Mouse (Mus musculus) myocyte (in vitro differentiated cells): ENCODE results near the gene Ccdc169. TPM values are rescaled to one million over a fixed set of nuclear protein-coding genes. Genes with fewer than 3 reads are reported as not detected.

ENCODE experiments used
- H3K27me3 ChIP-seq: one replicate; pipeline ENCODE4 v1.6.1; 2011; ENCODE audit not compliant: control insufficient read depth, insufficient read depth, insufficient read length
- H3K36me3 ChIP-seq: one replicate; pipeline ENCODE4 v1.6.1; 2011; ENCODE audit not compliant: control insufficient read depth, insufficient read depth
- H3K4me2 ChIP-seq: one replicate; pipeline ENCODE4 v1.6.1; 2011; ENCODE audit warnings: low read depth, control low read depth
- H3K4me3 ChIP-seq: one replicate; pipeline ENCODE4 v1.5.1; 2011; ENCODE audit warnings: mild to moderate bottlenecking, control low read depth, moderate library complexity
- H3K79me2 ChIP-seq: one replicate; pipeline ENCODE4 v1.6.1; 2011; ENCODE audit not compliant: control insufficient read depth, insufficient read depth
- H3ac ChIP-seq: one replicate; pipeline ENCODE4 v1.6.1; 2011; ENCODE audit not compliant: control insufficient read depth, insufficient read length
- CEBPB ChIP-seq: IDR thresholded peaks from 2 replicates; pipeline ENCODE4 v1.6.1; 2011; ENCODE audit warnings: mild to moderate bottlenecking, moderate library complexity; ENCODE audit not compliant: poor library complexity, insufficient read depth, severe bottlenecking
- E2F4 ChIP-seq: IDR thresholded peaks from one replicate; pipeline ENCODE4 v1.6.1; 2011; ENCODE audit warnings: mild to moderate bottlenecking, control low read depth, moderate library complexity; ENCODE audit not compliant: insufficient read depth
- MAX ChIP-seq: IDR thresholded peaks from one replicate; pipeline ENCODE4 v1.6.1; 2011; ENCODE audit warnings: low read depth, mild to moderate bottlenecking, control low read depth
- MYOD1 ChIP-seq, 3 experiments: IDR thresholded peaks; one replicate each; pipeline ENCODE4 v1.6.1; 2011; ENCODE audit warnings: control low read depth in 2 of 3, low read depth in 2 of 3, mild to moderate bottlenecking in 2 of 3, moderate library complexity in 1 of 3; ENCODE audit not compliant: insufficient read length in 2 of 3, control insufficient read depth in 1 of 3
- MYOG ChIP-seq, 3 experiments: IDR thresholded peaks; one replicate each; pipeline ENCODE4 v1.6.1; 2011; ENCODE audit warnings: control low read depth in 2 of 3, low read depth in 2 of 3, mild to moderate bottlenecking in 2 of 3; ENCODE audit not compliant: insufficient read length in 2 of 3, control insufficient read depth in 1 of 3, insufficient read depth in 1 of 3
- POLR2A ChIP-seq: IDR thresholded peaks from one replicate; pipeline ENCODE4 v1.6.1; 2011; ENCODE audit warnings: low read depth, mild to moderate bottlenecking, control low read depth, moderate library complexity; ENCODE audit not compliant: insufficient read length
- POLR2AphosphoS2 ChIP-seq: IDR thresholded peaks from one replicate; pipeline ENCODE4 v1.6.1; 2011; ENCODE audit warnings: low read depth, control low read depth; ENCODE audit not compliant: insufficient read length
- REST ChIP-seq: IDR thresholded peaks from one replicate; pipeline ENCODE4 v1.6.1; 2011; ENCODE audit warnings: mild to moderate bottlenecking, control low read depth, moderate library complexity; ENCODE audit not compliant: insufficient read depth, insufficient read length
- SRF ChIP-seq: IDR thresholded peaks from one replicate; pipeline ENCODE4 v1.6.1; 2011; ENCODE audit warnings: low read depth; ENCODE audit not compliant: control insufficient read depth, insufficient read length
- TCF12 ChIP-seq: IDR thresholded peaks from one replicate; pipeline ENCODE4 v1.6.1; 2011; ENCODE audit warnings: mild to moderate bottlenecking, control low read depth; ENCODE audit not compliant: poor library complexity, insufficient read depth, severe bottlenecking
- TCF3 ChIP-seq: IDR thresholded peaks from one replicate; pipeline ENCODE4 v1.6.1; 2011; ENCODE audit warnings: low read depth, control low read depth; ENCODE audit not compliant: insufficient read length
- USF1 ChIP-seq: IDR thresholded peaks from one replicate; pipeline ENCODE4 v1.6.1; 2011; ENCODE audit warnings: low read depth, mild to moderate bottlenecking, control low read depth, moderate library complexity
- polyA plus RNA-seq: library from polyadenylated mRNA; unstranded; fragments of >200 nt; fragmentation: generic; extraction: Trizol; gene quantifications from one replicate; pipeline ENCODE4 v1.2.1, GENCODE M21; 2012; ENCODE audit warnings: missing spikeins

Ccdc169 gene
- polyA plus RNA-seq: 0.12 TPM

DNA sequence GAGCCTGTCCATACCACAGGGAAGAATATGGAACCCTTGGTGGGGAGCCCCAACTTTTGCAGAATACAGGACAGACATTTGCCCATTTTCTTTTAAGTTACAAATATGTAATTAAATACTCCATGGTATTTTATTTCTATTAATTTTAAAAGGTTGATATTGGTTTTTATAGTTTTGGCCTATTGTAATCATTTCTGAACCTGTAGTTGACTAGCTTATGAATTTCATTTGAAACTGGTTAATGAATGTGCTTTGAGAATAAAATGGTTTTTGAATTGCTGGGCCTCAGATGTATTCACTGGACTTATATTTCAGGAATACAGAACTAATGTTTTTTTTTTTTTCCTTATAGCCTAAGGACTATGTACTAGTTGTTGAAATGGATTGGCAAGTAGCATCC lies at the start of gene Ccdc169:
Gene Ccdc169, plus strand, starts transcription at position 301 of the 400 bp plus-strand sequence.
- H3K36me3 ChIP-seq: peaks cover 50% of the 10 kb centered on the region
- H3K27me3 ChIP-seq: no peaks in the 10 kb centered on the region
- H3K79me2 ChIP-seq: peaks cover 4% of the 10 kb centered on the region
- H3K4me2 ChIP-seq: no peak within 1 kb of the TSS
- H3ac ChIP-seq: no peak within 1 kb of the TSS
- H3K4me3 ChIP-seq: no peak within 1 kb of the TSS
- TF ChIP-seq E2F4: no peak

DNA sequence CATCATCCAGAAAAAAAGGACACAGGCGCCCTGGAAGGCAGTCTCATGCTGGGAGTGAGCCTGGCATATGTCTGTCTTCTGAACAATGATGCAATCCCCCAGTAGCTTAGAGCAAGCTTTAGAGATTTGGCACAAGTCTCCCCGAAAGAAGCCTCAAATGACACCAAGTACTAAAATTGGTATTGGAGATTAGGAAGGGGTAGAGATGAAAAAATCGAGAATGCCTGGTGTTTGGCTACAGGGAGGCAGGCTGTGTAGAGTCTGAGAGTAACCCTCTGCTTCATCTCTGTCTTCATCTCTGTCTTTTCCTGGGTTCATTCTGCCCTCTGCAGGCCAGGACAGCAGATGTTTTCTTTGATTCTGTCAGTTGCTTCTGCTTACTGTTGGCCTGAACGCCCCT lies 49.8 kb upstream of the Ccdc169 start:
- no peak overlapping the region for H3K4me3 ChIP-seq
- H3K36me3 ChIP-seq: no peaks in the 10 kb centered on the region
- TF ChIP-seq CEBPB: peak; percentile 97
- TF ChIP-seq USF1: no peak
- no peak overlapping the region for H3K4me2 ChIP-seq
- H3K79me2 ChIP-seq: no peaks in the 10 kb centered on the region
- H3K27me3 ChIP-seq: no peaks in the 10 kb centered on the region
- no peak overlapping the region for H3ac ChIP-seq

- TF ChIP-seq TCF12 (no peak), POLR2A (no peak), MYOG (IDR thresholded peaks at IDR 0.05; ENCODE audit: control insufficient read depth in 1 of 3, insufficient read depth in 1 of 3, insufficient read length in 2 of 3, low read depth in 2 of 3) (no peak), E2F4 (no peak), TCF3 (no peak), MYOD1 (IDR thresholded peaks at IDR 0.05; ENCODE audit: control insufficient read depth in 1 of 3, insufficient read length in 2 of 3, low read depth in 2 of 3) (no peak), REST (no peak), CEBPB (no peak), SRF (no peak), MAX (no peak), POLR2AphosphoS2 (no peak), USF1 (no peak)
Observed at GRCm38 (mm10) chr3:55088359-55088758, 48.8 kb upstream of the Ccdc169 start.

GRCm38 (mm10) chr3:55088843-55089242 lies 48.3 kb upstream of the Ccdc169 start:
- no peaks in the 10 kb centered on the region for H3K79me2 ChIP-seq
- H3K4me3 ChIP-seq: no peak overlapping the region
- no peak overlapping the region for H3ac ChIP-seq
- no peak overlapping the region for H3K4me2 ChIP-seq
- TF ChIP-seq REST: no peak
- no peak for TF ChIP-seq TCF3
- no peak for TF ChIP-seq CEBPB
- TF ChIP-seq MYOD1 (IDR thresholded peaks at IDR 0.05; ENCODE audit: control insufficient read depth in 1 of 3, insufficient read length in 2 of 3, low read depth in 2 of 3): no peak
- TF ChIP-seq SRF: no peak
- TF ChIP-seq POLR2AphosphoS2: no peak
- TF ChIP-seq MYOG (IDR thresholded peaks at IDR 0.05; ENCODE audit: control insufficient read depth in 1 of 3, insufficient read depth in 1 of 3, insufficient read length in 2 of 3, low read depth in 2 of 3): no peak
- no peak for TF ChIP-seq POLR2A
- TF ChIP-seq TCF12: no peak
- no peak for TF ChIP-seq MAX
- TF ChIP-seq E2F4: no peak
- TF ChIP-seq USF1: no peak
- no peaks in the 10 kb centered on the region for H3K36me3 ChIP-seq
- H3K27me3 ChIP-seq: no peaks in the 10 kb centered on the region

More at GRCm38 (mm10) chr3:55088359-55088758, 48.8 kb upstream of the Ccdc169 start:
- H3K27me3 ChIP-seq: no peaks in the 10 kb centered on the region
- no peaks in the 10 kb centered on the region for H3K79me2 ChIP-seq
- no peak overlapping the region for H3ac ChIP-seq
- H3K36me3 ChIP-seq: no peaks in the 10 kb centered on the region
- no peak overlapping the region for H3K4me3 ChIP-seq
- H3K4me2 ChIP-seq: no peak overlapping the region

DNA sequence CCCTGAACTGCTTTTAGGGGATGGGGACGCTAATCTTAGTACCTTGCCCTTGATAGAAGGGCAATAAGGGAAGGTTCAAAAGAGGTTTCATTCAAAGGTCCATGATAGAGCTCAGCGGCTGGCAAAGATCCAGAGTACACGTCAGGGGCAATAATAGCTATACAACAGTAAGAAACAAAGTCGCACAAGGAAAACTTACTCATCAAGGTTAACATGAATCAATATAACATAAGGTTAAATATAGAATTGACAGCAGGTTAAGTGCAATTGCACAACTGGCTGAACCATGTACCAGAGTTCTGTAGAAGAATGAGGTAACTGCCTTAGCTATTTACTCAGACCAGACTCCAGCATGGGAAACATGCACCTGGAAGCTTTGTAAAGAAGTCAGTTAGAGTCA lies 47.8 kb upstream of the Ccdc169 start:
- TF ChIP-seq CEBPB: no peak
- no peak for TF ChIP-seq TCF3
- no peak for TF ChIP-seq SRF
- no peak for TF ChIP-seq POLR2AphosphoS2
- no peak for TF ChIP-seq MYOG (IDR thresholded peaks at IDR 0.05; ENCODE audit: control insufficient read depth in 1 of 3, insufficient read depth in 1 of 3, insufficient read length in 2 of 3, low read depth in 2 of 3)
- TF ChIP-seq MYOD1 (IDR thresholded peaks at IDR 0.05; ENCODE audit: control insufficient read depth in 1 of 3, insufficient read length in 2 of 3, low read depth in 2 of 3): no peak
- no peak for TF ChIP-seq E2F4
- TF ChIP-seq TCF12: no peak
- TF ChIP-seq POLR2A: no peak
- Histone ChIP-seq H3K79me2 (no peaks in the 10 kb centered on the region), H3K27me3 (no peaks in the 10 kb centered on the region), H3K4me3 (no peak overlapping the region), H3K36me3 (no peaks in the 10 kb centered on the region), H3ac (no peak overlapping the region), H3K4me2 (no peak overlapping the region)

GRCm38 (mm10) chr3:55093161-55093560 lies 44.0 kb upstream of the Ccdc169 start:
- Histone ChIP-seq H3ac (no peak overlapping the region), H3K4me2 (no peak overlapping the region), H3K4me3 (no peak overlapping the region), H3K79me2 (no peaks in the 10 kb centered on the region), H3K36me3 (no peaks in the 10 kb centered on the region), H3K27me3 (no peaks in the 10 kb centered on the region)
- no peak for TF ChIP-seq POLR2A
- no peak for TF ChIP-seq REST
- TF ChIP-seq MYOG (IDR thresholded peaks at IDR 0.05; ENCODE audit: control insufficient read depth in 1 of 3, insufficient read depth in 1 of 3, insufficient read length in 2 of 3, low read depth in 2 of 3): no peak
- no peak for TF ChIP-seq TCF12
- no peak for TF ChIP-seq E2F4
- TF ChIP-seq USF1: peak; percentile 78
- no peak for TF ChIP-seq MAX
